Mouse (Mus musculus) spleen, postnatal 14 days (tissue): ENCODE results near the gene Asprv1.

Source experiments
- DNase-seq, 2 experiments: peaks; one replicate each; pipeline ENCODE4 v3.0.0; 2021 to 2022; ENCODE audit warnings: low spot score in 2 of 2

Asprv1 gene

DNA sequence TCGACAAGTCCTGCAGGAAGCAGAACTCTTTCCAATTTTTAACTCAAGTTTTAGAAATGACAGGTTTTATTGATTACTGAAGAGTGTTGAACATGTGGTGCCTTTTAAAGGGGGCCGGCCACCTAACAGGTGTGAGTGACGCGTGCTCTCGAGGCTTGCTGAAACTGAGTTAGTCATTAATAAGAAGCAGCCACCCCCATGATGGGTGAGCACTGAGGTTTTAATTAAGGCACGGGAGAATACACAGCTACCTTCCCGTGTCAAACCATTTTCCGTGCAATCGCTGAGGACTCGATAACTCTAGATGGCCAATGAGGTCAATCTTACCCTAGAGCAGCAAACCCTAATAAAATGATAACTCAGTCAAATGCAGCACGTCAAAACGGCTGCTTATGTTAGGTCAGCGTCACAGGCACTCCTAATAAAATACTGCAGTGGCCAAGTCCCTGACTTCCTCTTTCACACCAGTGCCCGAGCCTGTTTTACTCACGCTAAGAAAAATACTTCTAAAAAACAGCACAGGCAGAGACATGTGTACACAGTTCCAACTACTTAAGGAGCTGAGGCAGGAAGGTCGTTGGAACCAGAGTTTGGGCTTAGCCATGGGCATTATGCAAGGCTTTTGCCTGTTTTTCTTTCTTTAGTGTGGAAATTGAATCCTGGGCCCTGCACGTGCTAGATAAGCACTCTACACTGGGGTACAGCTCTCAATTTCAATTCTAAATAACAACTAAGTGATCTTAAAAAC, 37.8 kb downstream of the Asprv1 start:
- no peak for DNase-seq

DNA sequence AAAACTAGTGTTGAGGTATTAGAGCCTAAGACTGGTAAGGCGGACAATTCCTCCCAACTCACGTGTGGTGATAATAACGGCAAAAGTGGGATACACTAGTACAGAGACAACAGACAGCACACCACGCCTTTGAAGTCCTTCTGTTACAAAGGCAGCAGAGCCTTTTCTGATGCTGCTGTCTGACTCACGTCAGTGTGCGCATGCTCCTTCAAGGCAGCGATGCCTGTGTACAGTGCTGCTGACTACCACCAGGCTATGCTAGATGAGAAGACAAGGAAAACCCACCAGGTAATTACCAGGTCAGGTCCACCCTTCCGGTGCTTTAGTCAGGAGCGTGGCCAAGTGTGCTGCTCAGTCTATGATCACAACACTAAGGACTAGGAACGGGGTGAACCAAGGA, 39.1 kb downstream of the Asprv1 start:
- no peak for DNase-seq

DNA sequence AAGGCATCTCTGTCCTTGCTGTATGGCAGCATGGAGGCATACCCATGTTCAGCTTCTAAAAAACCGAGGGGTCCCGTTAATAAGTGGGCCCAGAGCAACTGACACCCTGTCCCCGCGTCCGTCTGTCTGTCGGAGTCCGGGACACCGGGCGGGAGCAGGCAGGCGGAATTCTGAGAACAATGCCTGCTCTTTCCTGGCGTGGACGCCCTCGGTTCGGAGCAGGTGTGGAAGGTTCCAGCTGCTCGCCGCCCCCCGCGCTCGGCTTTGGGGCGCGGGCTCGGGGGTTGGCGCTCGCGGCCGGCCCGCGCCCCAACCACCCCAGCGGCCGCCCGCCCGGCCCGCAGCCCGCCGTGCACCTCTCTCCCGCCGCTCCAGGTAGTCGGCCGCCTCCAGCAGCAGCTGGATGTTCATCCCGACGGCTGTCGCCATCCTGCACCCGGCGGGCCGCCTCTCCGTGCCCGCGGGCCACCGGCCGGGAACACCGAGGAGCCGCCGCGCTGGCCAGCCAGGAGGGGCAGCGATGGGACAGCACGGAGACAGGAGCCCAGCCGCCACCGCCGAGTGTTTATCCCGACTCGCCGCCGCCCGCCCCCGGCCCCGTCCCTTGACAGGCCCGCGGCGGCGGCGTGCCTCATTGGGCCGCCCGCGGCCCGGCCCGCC, 40.7 kb downstream of the Asprv1 start, which contains the start of gene Mxd1:
Gene Mxd1, minus strand, starts transcription at position 582 of the 660 bp plus-strand sequence.
- no peak for DNase-seq

DNA sequence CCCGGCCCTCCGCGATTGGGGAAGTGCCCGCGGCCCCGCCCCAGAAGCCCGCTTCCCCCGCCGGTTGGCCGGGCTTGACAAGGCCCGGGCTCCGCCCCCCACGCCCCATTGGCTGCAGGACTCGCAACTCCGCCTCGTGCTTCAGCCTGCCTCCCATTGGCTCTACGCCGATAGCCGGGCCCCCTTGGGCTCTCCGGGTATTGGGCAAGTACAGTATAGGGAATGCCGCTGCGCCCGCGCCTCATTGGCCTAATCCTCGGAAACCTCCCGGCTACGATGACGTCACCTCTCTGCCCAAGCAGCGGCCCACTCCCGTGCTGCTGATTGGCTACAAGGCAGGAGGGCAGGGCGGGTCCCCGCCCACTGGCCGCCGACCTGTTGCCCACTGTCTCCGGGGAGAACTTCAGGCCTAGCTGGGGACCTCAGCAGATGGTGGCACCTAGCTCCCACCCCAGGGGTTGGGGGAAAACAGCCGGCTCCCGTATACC, 41.3 kb downstream of the Asprv1 start:
- DNase-seq, result peak; percentile 99

DNA sequence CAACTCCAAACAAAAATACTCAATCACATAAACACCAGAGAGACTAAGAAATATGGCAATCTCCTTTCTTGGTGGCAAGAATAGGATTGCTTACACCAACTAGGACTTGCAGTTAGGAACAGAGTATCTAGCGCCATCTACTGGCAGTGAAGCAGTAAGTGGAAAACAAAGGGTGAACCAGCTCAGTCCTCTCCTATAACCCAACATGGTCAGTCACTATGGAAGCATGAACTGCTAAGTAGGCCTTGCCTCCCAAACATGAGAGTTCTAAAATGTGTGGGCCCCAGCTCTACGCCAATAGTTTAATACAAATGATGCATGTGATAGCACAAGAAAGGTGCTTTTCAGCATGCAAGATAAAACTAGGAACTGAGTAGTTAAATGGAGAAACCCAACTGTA, 42.9 kb downstream of the Asprv1 start:
- peak in 1 of 2 experiments; percentile 46 for DNase-seq

DNA sequence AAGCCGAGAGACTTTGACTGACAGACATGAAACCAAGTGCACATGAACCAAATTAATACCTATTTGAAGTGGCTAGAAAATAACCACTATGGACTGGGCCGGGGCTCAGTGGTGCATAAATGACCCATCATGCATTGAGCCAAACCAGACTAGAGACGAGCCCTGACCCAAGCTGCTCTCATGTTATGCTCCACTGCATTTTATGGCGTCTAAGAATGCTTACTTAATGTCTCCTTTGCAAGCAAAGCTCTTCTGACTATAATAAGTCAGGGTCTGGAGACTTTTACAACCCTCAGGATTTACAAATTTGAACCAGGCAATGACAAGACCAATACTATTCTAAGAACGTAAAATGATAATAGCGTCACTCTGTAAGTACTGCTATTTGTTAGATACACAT, 50.4 kb downstream of the Asprv1 start:
- DNase-seq, result no peak
